17 mouse cellular contexts compared by ENCODE assay signal in the genomic region with DNA sequence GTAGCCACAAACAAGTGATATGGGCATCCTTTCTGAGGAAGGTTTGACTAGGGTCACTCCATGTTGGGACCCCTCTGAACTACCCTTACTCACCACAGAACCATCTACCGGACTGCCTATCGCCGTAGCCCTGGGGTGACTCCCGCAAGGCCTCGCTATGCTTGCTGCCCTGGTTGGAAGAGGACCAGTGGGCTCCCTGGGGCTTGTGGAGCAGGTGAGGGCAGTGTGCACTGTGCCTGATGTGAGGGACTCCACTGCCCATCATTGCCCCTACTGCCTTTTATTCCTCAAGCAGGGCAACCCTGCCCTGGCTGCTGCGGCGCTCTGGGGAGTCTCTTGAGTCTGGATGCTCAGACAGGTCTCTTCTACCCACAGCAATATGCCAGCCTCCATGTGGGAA. TPM values are rescaled to one million over a fixed set of nuclear protein-coding genes. Genes with fewer than 3 reads are reported as not detected.
DNase-seq lines count a peak whose midpoint lies in the region; ATAC-seq and TF ChIP-seq lines count a peak whose summit lies in the region.
"Had no signal": no experiment of that assay in that cellular context is flagged by ENCODE, and none has a peak within 500 bp of the region (broad histone marks: within the 10 kb centered on the region; RNA-seq: fewer than 3 reads in every experiment).

No protein-coding gene starts in this region.

- ATAC-seq in heart, embryonic 15.5 days (replicated peaks; ENCODE audit: insufficient number of reproducible peaks, insufficient read depth, low FRiP score, low read depth): no peak
- no peak for ATAC-seq in embryonic facial prominence, embryonic 15.5 days (ENCODE audit: insufficient number of reproducible peaks, low FRiP score, low TSS enrichment, low read depth)
- no peak for ATAC-seq in liver, embryonic 11.5 days (replicated peaks; ENCODE audit: low FRiP score)
- ATAC-seq: midbrain, embryonic 15.5 days; Patski had no signal

- H3K4me2 ChIP-seq in heart, embryonic 15.5 days: peak overlapping the region; percentile 89
- no peak overlapping the region for H3K4me2 ChIP-seq in embryonic facial prominence, embryonic 15.5 days (replicated peaks)
- H3K4me2 ChIP-seq in liver, embryonic 11.5 days: no peak overlapping the region
- H3K4me2 ChIP-seq: midbrain, embryonic 15.5 days; stomach, embryonic 15.5 days had no signal

- peak overlapping the region; percentile 83 for H3K27ac ChIP-seq in heart, embryonic 15.5 days
- H3K27ac ChIP-seq in layer of hippocampus, adult 2 months: no peak overlapping the region
- H3K27ac ChIP-seq in embryonic facial prominence, embryonic 15.5 days (replicated peaks): peak overlapping the region; percentile 39; the same call in 1 of the 2 replicates
- H3K27ac ChIP-seq in liver, embryonic 11.5 days (ENCODE audit: low read depth, low read length): no peak overlapping the region
- H3K27ac ChIP-seq: midbrain, embryonic 15.5 days; stomach, embryonic 15.5 days had no signal

- H3K27me3 ChIP-seq in heart, embryonic 15.5 days: no peaks in the 10 kb centered on the region
- H3K27me3 ChIP-seq in embryonic facial prominence, embryonic 15.5 days: no peaks in the 10 kb centered on the region
- H3K27me3 ChIP-seq in liver, embryonic 11.5 days (replicated peaks; ENCODE audit: control insufficient read depth, insufficient read depth, low read length): no peaks in the 10 kb centered on the region
- H3K27me3 ChIP-seq: midbrain, embryonic 15.5 days; Patski; stomach, embryonic 15.5 days had no signal

- peaks cover 20% of the 10 kb centered on the region; the same call in 1 of the 2 replicates for H3K36me3 ChIP-seq in heart, embryonic 15.5 days
- H3K36me3 ChIP-seq in embryonic facial prominence, embryonic 15.5 days: peaks cover 26% of the 10 kb centered on the region; the same call in 1 of the 2 replicates
- H3K36me3 ChIP-seq in liver, embryonic 11.5 days (ENCODE audit: control insufficient read depth, insufficient read depth, low read length): peaks cover 6% of the 10 kb centered on the region; the same call in 1 of the 2 replicates
- H3K36me3 ChIP-seq: midbrain, embryonic 15.5 days had no signal

- DNase-seq in heart, adult 11 months: no peak
- no peak for DNase-seq in layer of hippocampus, adult 2 months (ENCODE audit: low spot score in 2 of 2)
- DNase-seq in layer of hippocampus, postnatal 14 days (ENCODE audit: low spot score in 2 of 2): no peak
- DNase-seq in liver, embryonic 11.5 days (ENCODE audit: low spot score): no peak
- DNase-seq in urinary bladder, postnatal 4 days (ENCODE audit: low spot score in 2 of 2): no peak
- DNase-seq: adrenal gland, adult 8-10 months; right cerebral cortex, postnatal 14 days; thymus, postnatal 4 days had no signal

- peak overlapping the region; percentile 74; the same call in 1 of the 2 replicates for H3K4me3 ChIP-seq in heart, embryonic 15.5 days
- peak overlapping the region; percentile 22; the same call in 1 of the 2 replicates for H3K4me3 ChIP-seq in layer of hippocampus, adult 2 months
- no peak overlapping the region for H3K4me3 ChIP-seq in embryonic facial prominence, embryonic 15.5 days (replicated peaks)
- no peak overlapping the region for H3K4me3 ChIP-seq in liver, embryonic 11.5 days (ENCODE audit: low read depth, low read length)
- H3K4me3 ChIP-seq: midbrain, embryonic 15.5 days; stomach, embryonic 15.5 days had no signal

- WGBS in heart, embryonic 15.5 days: 77% methylated on average over 7 of the region's 7 CpGs
- WGBS in embryonic facial prominence, embryonic 15.5 days: 95% methylated on average over 7 of the region's 7 CpGs
- 95% methylated on average over 7 of the region's 7 CpGs for WGBS in liver, embryonic 11.5 days

- no peak overlapping the region for H3K9ac ChIP-seq in heart, embryonic 15.5 days
- H3K9ac ChIP-seq in embryonic facial prominence, embryonic 15.5 days: no peak overlapping the region
- H3K9ac ChIP-seq in liver, embryonic 11.5 days (ENCODE audit: low read depth, low read length): 0 out of 2 replicates have a peak overlapping the region, but pooled peaks have one; percentile 34
- H3K9ac ChIP-seq: midbrain, embryonic 15.5 days; stomach, embryonic 15.5 days had no signal

- no peak for TF ChIP-seq CTCF in layer of hippocampus, adult 2 months (conservative IDR thresholded peaks at IDR 0.05)

- no peaks in the 10 kb centered on the region for H3K9me3 ChIP-seq in heart, embryonic 15.5 days (replicated peaks)
- H3K9me3 ChIP-seq in embryonic facial prominence, embryonic 15.5 days (replicated peaks): no peaks in the 10 kb centered on the region
- no peaks in the 10 kb centered on the region for H3K9me3 ChIP-seq in liver, embryonic 11.5 days (ENCODE audit: control insufficient read depth, low read length)
- H3K9me3 ChIP-seq: midbrain, embryonic 15.5 days; stomach, embryonic 15.5 days had no signal

- H3K4me1 ChIP-seq in heart, embryonic 15.5 days (replicated peaks): peaks cover 29% of the 10 kb centered on the region
- H3K4me1 ChIP-seq in embryonic facial prominence, embryonic 15.5 days: peaks cover 31% of the 10 kb centered on the region
- peaks cover 26% of the 10 kb centered on the region for H3K4me1 ChIP-seq in liver, embryonic 11.5 days (replicated peaks; ENCODE audit: control insufficient read depth, insufficient read depth, low read length)

RNA-seq across cellular contexts. Expression of a gene that starts 3.8 kb away (rescaled TPM):
- not detected in 2 replicates for polyA plus RNA-seq in heart, embryonic 15.5 days (2015; fragmentation: Nextera tagmentation; extraction: Ambion mirVana)
- total RNA-seq in layer of hippocampus, adult 2 months (2021): not detected
- not detected for total RNA-seq in layer of hippocampus, postnatal 14 days (2021)
- polyA plus RNA-seq in embryonic facial prominence, embryonic 15.5 days (2015; fragmentation: Nextera tagmentation; extraction: Ambion mirVana): not detected in 2 replicates
- not detected in 2 replicates for polyA plus RNA-seq in liver, embryonic 11.5 days (2014; fragmentation: Nextera tagmentation; extraction: Ambion mirVana)
- total RNA-seq: adrenal gland, adult 8-10 months; granulocyte monocyte progenitor cell, adult 5-6 weeks had no signal
- polyA plus RNA-seq: cortical plate, adult 2 months; frontal cortex, adult 2 months; liver, embryonic 16.5 days; midbrain, embryonic 15.5 days; Patski; stomach, embryonic 15.5 days had no signal

RNA-seq across cellular contexts. Expression of a gene that starts 10.5 kb away (rescaled TPM):
- 159 and 197 TPM in 2 replicates for polyA plus RNA-seq in heart, embryonic 15.5 days (2015; fragmentation: Nextera tagmentation; extraction: Ambion mirVana)
- total RNA-seq in layer of hippocampus, adult 2 months (2021): 10 to 100 TPM; 72.2 to 74.3 TPM
- 10 to 100 TPM; 80.2 to 84.1 TPM for total RNA-seq in layer of hippocampus, postnatal 14 days (2021)
- polyA plus RNA-seq in embryonic facial prominence, embryonic 15.5 days (2015; fragmentation: Nextera tagmentation; extraction: Ambion mirVana): 111 and 125 TPM in 2 replicates
- polyA plus RNA-seq in liver, embryonic 11.5 days (2014; fragmentation: Nextera tagmentation; extraction: Ambion mirVana): 161 and 181 TPM in 2 replicates

RNA-seq across cellular contexts. Expression of a gene that starts 13.9 kb away (rescaled TPM):
- 19.9 and 26.3 TPM in 2 replicates for polyA plus RNA-seq in heart, embryonic 15.5 days (2015; fragmentation: Nextera tagmentation; extraction: Ambion mirVana)
- total RNA-seq in layer of hippocampus, adult 2 months (2021): 1 to 10 TPM; 1.6 to 2.5 TPM
- total RNA-seq in layer of hippocampus, postnatal 14 days (2021): 1 to 10 TPM; 1.2 to 1.9 TPM
- polyA plus RNA-seq in embryonic facial prominence, embryonic 15.5 days (2015; fragmentation: Nextera tagmentation; extraction: Ambion mirVana): 31.7 and 32.2 TPM in 2 replicates
- polyA plus RNA-seq in liver, embryonic 11.5 days (2014; fragmentation: Nextera tagmentation; extraction: Ambion mirVana): 36.1 and 40.1 TPM in 2 replicates

RNA-seq across cellular contexts. Expression of a gene that starts 38.0 kb away (rescaled TPM):
- polyA plus RNA-seq in heart, embryonic 15.5 days (2015; fragmentation: Nextera tagmentation; extraction: Ambion mirVana): 12.2 and 18.0 TPM in 2 replicates
- total RNA-seq in layer of hippocampus, adult 2 months (2021): 10 to 100 TPM; 70.3 to 72.6 TPM
- total RNA-seq in layer of hippocampus, postnatal 14 days (2021): 10 to 100 TPM; 73.3 to 76.4 TPM
- 44.0 and 48.6 TPM in 2 replicates for polyA plus RNA-seq in embryonic facial prominence, embryonic 15.5 days (2015; fragmentation: Nextera tagmentation; extraction: Ambion mirVana)
- 10.5 and 11.1 TPM in 2 replicates for polyA plus RNA-seq in liver, embryonic 11.5 days (2014; fragmentation: Nextera tagmentation; extraction: Ambion mirVana)

Comparison
In these comparisons a context has a peak if more than half of its experiments do, and no peak if none do; other contexts are left out.
1. H3K27ac ChIP-seq: peak in heart, embryonic 15.5 days (single experiment) and embryonic facial prominence, embryonic 15.5 days (single experiment); none in layer of hippocampus, adult 2 months (single experiment) and liver, embryonic 11.5 days (single experiment).
2. H3K4me3 ChIP-seq: peak in heart, embryonic 15.5 days (single experiment) and layer of hippocampus, adult 2 months (single experiment); none in embryonic facial prominence, embryonic 15.5 days (single experiment) and liver, embryonic 11.5 days (single experiment).